Mouse (Mus musculus) bone marrow macrophage, adult 2 months (primary cell): ENCODE measurements at regions not wholly inside any gene's neighbourhood (a gene's known extent, or its start where the extent isn't known, plus 50 kb on each side); places are given as distances from the start of the nearest gene placed in this dataset.

Experiments used
- CTCF ChIP-seq: IDR thresholded peaks from 2 replicates; pipeline ENCODE4 v1.5.1; 2012; ENCODE audit warnings: low read depth, mild to moderate bottlenecking, low read length, moderate library complexity
- POLR2A ChIP-seq: IDR thresholded peaks from 2 replicates; pipeline ENCODE4 v1.6.1; 2012; ENCODE audit warnings: mild to moderate bottlenecking, low read depth, low read length, borderline replicate concordance

DNA sequence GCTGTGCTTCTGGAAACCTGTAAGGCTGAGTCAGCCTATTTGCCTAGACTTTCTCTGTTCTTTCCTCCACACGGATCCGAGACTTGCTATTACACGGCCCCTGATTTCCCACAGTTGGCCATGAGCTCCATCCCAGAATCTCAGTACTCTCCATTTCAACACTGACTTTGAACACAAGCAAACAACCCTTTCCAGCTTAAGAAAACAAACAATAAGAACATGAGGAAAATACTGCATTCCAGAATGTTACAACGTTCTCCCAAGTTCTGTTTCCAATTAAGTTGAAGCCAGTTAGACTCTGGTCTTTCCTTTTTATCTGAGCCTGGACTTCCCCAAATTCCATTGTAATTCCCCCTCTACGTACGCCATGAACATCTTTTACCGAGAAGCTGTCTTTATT, 206.4 kb upstream of the Rnd3 start:
- TF ChIP-seq POLR2A (no peak), CTCF (no peak)
